Mouse (Mus musculus): ENCODE data around the gene Dnah14.

The Dnah14 gene

DNA sequence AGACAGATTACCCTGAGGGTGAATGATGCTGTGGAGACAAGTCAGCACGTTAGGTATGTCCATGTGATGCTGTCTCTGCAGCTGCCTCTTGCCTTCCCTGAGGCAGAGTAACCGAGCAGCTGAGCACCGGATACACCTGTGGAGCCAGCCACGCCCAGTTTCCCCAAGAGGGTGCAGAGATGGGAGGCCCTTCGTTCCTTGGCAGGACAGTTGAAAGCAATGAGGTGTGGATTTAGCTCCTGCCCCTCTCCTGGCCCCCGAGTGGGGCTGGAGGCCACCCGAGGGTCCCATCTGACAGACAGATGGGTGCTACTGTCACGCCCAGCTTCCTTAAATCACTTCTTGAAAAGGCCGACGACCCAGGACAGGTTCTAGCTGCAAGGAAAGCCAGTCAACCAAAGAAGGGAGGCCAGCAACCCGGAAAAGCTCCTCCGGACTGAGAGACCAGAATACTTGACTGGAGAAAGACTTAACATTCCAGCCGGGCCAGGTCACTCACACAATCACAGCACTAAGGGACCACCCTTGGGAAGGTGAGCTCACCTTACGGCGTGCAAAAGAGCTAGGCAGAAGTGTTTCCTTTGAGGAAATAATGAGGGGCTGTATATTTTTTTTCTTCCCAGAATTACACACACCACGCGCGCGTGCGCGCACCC lies 276.9 kb downstream of the Dnah14 start:
- DNase-seq (ENCODE audit: low spot score), result no peak

- no peak for DNase-seq (ENCODE audit: low spot score)
Observed at GRCm38 (mm10) chr1:181854829-181855228, 278.5 kb downstream of the Dnah14 start.

- DNase-seq (ENCODE audit: low spot score), result no peak
Observed at GRCm38 (mm10) chr1:181856329-181856728, 280.0 kb downstream of the Dnah14 start.

- no peak for DNase-seq (ENCODE audit: low spot score)
Observed at GRCm38 (mm10) chr1:181860659-181861058, 284.3 kb downstream of the Dnah14 start.

GRCm38 (mm10) chr1:181861181-181861902 lies 285.0 kb downstream of the Dnah14 start:
- no peak for DNase-seq (ENCODE audit: low spot score)

- DNase-seq (ENCODE audit: low spot score), result no peak
Observed at GRCm38 (mm10) chr1:181862676-181863374, 286.5 kb downstream of the Dnah14 start.

DNA sequence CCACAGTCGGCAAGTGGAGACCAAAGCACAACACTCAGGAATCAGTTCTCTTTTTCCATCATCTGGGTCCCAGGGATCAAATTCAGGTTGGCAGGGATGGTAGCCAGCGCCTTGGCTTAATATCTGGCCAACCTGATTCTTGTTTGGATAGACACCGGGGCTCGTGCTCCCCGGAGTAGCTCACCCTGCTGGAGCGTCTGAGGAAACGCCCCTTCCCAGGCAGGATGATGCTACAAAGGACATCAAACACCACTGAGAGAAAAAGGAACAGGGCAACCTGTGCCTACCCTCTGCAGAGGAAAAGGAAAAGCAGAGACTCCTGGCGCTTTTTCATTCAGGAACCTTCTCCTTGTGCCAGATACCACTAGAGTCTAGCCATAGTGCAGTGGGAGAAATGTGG lies 287.1 kb downstream of the Dnah14 start:
- no peak for DNase-seq (ENCODE audit: low spot score)

Measured in ovary, postnatal 14 days (tissue).